Mouse (Mus musculus): ENCODE results near the gene Ace. TPM values are rescaled to one million over a fixed set of nuclear protein-coding genes. Genes with fewer than 3 reads are reported as not detected.
A peak's percentile ranks its signal among the peaks of the same experiment; 100 is the strongest.

The Ace gene
- total and polyA plus RNA-seq, 3 experiments = not detected

DNA sequence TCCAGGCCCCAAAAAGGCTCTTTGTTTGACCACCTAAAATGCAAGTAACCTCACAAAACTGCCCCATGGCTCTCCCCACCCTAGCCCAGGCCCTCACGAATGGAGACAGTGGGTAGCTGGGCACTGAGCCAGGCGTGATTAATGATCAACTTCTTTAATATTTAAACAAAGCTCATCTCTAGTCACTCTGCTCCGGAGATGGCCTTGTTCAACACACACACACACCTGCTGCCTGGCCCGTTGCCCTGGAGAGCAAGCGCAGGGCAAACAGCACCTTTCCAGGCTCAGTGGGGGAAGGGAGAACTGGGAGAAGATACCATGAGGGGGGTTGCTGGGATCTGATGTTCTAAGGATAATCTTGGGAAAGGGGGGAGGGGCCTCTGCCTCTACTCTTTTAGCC lies 38.2 kb downstream of the Ace start:
- H3K9me3 ChIP-seq (replicated peaks; ENCODE audit: insufficient read depth, low read length) = no peaks in the 10 kb centered on the region
- no peak for TF ChIP-seq ZKSCAN1 (IDR thresholded peaks at IDR 0.05; ENCODE audit: low read depth, low read length)
- no peak for TF ChIP-seq TBP (IDR thresholded peaks at IDR 0.05; ENCODE audit: low read depth, low read length)
- no peak for TF ChIP-seq CHD1 (IDR thresholded peaks at IDR 0.05; ENCODE audit: low read depth, low read length)
- TF ChIP-seq UBTF (IDR thresholded peaks at IDR 0.05; ENCODE audit: borderline replicate concordance, insufficient read depth, low read depth, low read length) = no peak
- TF ChIP-seq MAX (IDR thresholded peaks at IDR 0.05; ENCODE audit: low read length) = no peak
- no peak overlapping the region for H3K4me3 ChIP-seq (ENCODE audit: control insufficient read depth in 1 of 2, insufficient read depth in 1 of 2, low read depth in 2 of 2, low read length in 2 of 2)
- no peaks in the 10 kb centered on the region for H3K36me3 ChIP-seq (ENCODE audit: control insufficient read depth in 1 of 2, insufficient read depth in 2 of 2, low read length in 2 of 2)
- H3K4me1 ChIP-seq (ENCODE audit: control insufficient read depth in 1 of 2, insufficient read depth in 2 of 2, low read length in 2 of 2) = 0 out of 4 replicates have a peak, but pooled peaks cover 0 to 6% of the 10 kb centered on the region in 2 experiments
- no peaks in the 10 kb centered on the region for H3K79me2 ChIP-seq (ENCODE audit: control insufficient read depth, insufficient read depth, low read length, poor library complexity)
- H3K9ac ChIP-seq (ENCODE audit: control insufficient read depth, low read depth, low read length, poor library complexity, severe bottlenecking) = no peak overlapping the region
- peaks cover 0 to 11% of the 10 kb centered on the region in 2 experiments; a peak in 3 of 4 replicates for H3K27me3 ChIP-seq (ENCODE audit: control insufficient read depth in 1 of 2, insufficient read depth in 2 of 2, low read length in 2 of 2)
- H3K27ac ChIP-seq (ENCODE audit: control insufficient read depth, low read depth, low read length) = no peak overlapping the region
- no peak for DNase-seq (ENCODE audit: low read depth, low spot score)

DNA sequence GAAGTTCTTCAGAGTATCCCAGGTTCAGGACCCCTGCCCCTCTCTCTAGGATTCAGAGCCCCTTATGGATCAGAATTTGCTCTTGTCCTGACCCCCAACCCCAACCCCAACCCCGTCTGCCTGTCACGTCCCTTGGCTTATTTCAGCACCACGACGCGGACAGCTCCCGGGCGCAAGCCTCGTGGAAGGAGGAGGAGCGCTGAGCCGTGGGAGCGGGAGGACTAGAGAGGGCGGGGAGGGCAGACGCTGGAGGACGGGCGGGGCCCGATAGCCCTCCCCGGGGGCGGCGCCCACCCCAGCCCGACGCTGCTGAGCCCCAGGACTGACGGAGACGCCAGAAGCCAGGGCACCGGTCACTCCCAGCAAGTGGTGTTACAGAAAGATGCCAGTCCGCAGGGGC lies 40.1 kb downstream of the Ace start, which contains the start of gene Kcnh6:
Gene Kcnh6, plus strand, starts transcription at position 304 of the 400 bp plus-strand sequence.
- no peaks in the 10 kb centered on the region for H3K79me2 ChIP-seq (ENCODE audit: control insufficient read depth, insufficient read depth, low read length, poor library complexity)
- H3K27me3 ChIP-seq (ENCODE audit: control insufficient read depth in 1 of 2, insufficient read depth in 2 of 2, low read length in 2 of 2) = peaks cover 6 to 22% of the 10 kb centered on the region in 2 experiments
- H3K27ac ChIP-seq (ENCODE audit: control insufficient read depth, low read depth, low read length) = no peak within 1 kb of the TSS
- H3K4me3 ChIP-seq (ENCODE audit: control insufficient read depth in 1 of 2, insufficient read depth in 1 of 2, low read depth in 2 of 2, low read length in 2 of 2) = no peak within 1 kb of the TSS
- peak; percentile 88 for DNase-seq (ENCODE audit: low read depth, low spot score)
- no peak within 1 kb of the TSS for H3K9ac ChIP-seq (ENCODE audit: control insufficient read depth, low read depth, low read length, poor library complexity, severe bottlenecking)
- H3K9me3 ChIP-seq (replicated peaks; ENCODE audit: insufficient read depth, low read length) = no peaks in the 10 kb centered on the region
- 0 out of 4 replicates have a peak, but pooled peaks cover 0 to 3% of the 10 kb centered on the region in 2 experiments for H3K4me1 ChIP-seq (ENCODE audit: control insufficient read depth in 1 of 2, insufficient read depth in 2 of 2, low read length in 2 of 2)
- no peaks in the 10 kb centered on the region for H3K36me3 ChIP-seq (ENCODE audit: control insufficient read depth in 1 of 2, insufficient read depth in 2 of 2, low read length in 2 of 2)
- 0 out of 2 replicates have a peak, but pooled peaks have one; percentile 38 for TF ChIP-seq NRF1 (IDR thresholded peaks at IDR 0.05; ENCODE audit: insufficient read depth, low read depth, low read length, poor library complexity, severe bottlenecking)
- no peak for TF ChIP-seq POLR2AphosphoS5 (IDR thresholded peaks at IDR 0.05; ENCODE audit: borderline replicate concordance, low read depth, low read length)
- TF ChIP-seq MAFK (IDR thresholded peaks at IDR 0.05; ENCODE audit: borderline replicate concordance, low read depth, low read length) = no peak
- TF ChIP-seq RCOR1 (IDR thresholded peaks at IDR 0.05; ENCODE audit: low read depth, low read length) = no peak
- TF ChIP-seq MAX (IDR thresholded peaks at IDR 0.05; ENCODE audit: low read length) = peak; percentile 86
- TF ChIP-seq MXI1 (IDR thresholded peaks at IDR 0.05; ENCODE audit: low read depth, low read length) = peak; percentile 99
- peak; percentile 94 for TF ChIP-seq MAZ (IDR thresholded peaks at IDR 0.05; ENCODE audit: low read depth, low read length)
- peak; percentile 98 for TF ChIP-seq SIN3A (IDR thresholded peaks at IDR 0.05; ENCODE audit: low read length)
- TF ChIP-seq JUND (IDR thresholded peaks at IDR 0.05; ENCODE audit: low read depth, low read length) = no peak
- TF ChIP-seq RAD21 (IDR thresholded peaks at IDR 0.05; ENCODE audit: low read depth, low read length) = no peak
- TF ChIP-seq HCFC1 (IDR thresholded peaks at IDR 0.05; ENCODE audit: low read depth, low read length) = 0 out of 2 replicates have a peak, but pooled peaks have one; percentile 31
- 0 out of 6 replicates have a peak, but pooled peaks of 1 of the 3 experiments have one; percentile 18 for TF ChIP-seq CTCF (IDR thresholded peaks at IDR 0.05 in 2 of 3, conservative IDR thresholded peaks at IDR 0.05 in 1 of 3; ENCODE audit: control insufficient read depth in 1 of 3, insufficient read depth in 1 of 3, low read depth in 2 of 3, low read length in 3 of 3, poor library complexity in 1 of 3, severe bottlenecking in 1 of 3)
- TF ChIP-seq TAL1 (IDR thresholded peaks at IDR 0.05; ENCODE audit: low read length) = no peak

Data from MEL (cell line).